10 mouse cellular contexts compared by ENCODE assay signal in genomic region chr12:29952102-29952501, GRCm38 (mm10). TPM values are rescaled to one million over a fixed set of nuclear protein-coding genes. Genes with fewer than 3 reads are reported as not detected.
DNase-seq lines count a peak whose midpoint lies in the region; ATAC-seq and TF ChIP-seq lines count a peak whose summit lies in the region.
"Had no signal": no experiment of that assay in that cellular context is flagged by ENCODE, and none has a peak within 500 bp of the region (broad histone marks: within the 10 kb centered on the region; RNA-seq: fewer than 3 reads in every experiment).

No protein-coding gene starts in this region.

- peak; percentile 31 to 69 for DNase-seq in urinary bladder, postnatal 4 days (ENCODE audit: low spot score in 2 of 2)
- no peak for DNase-seq in urinary bladder, adult 18-20 months (ENCODE audit: low spot score in 2 of 2)
- peak; percentile 27 for DNase-seq in liver, postnatal 0 days
- DNase-seq in embryo, embryonic 11 days = no peak
- DNase-seq in thymus, postnatal 0 days (ENCODE audit: low spot score) = no peak
- DNase-seq in left cerebral cortex, postnatal 36 days (ENCODE audit: low spot score in 2 of 2) = no peak
- DNase-seq in yolk sac, embryonic 10.5 days (ENCODE audit: low spot score) = no peak

- H3K9me3 ChIP-seq in heart, embryonic 16.5 days (replicated peaks; ENCODE audit: control insufficient read depth, low read length) = no peaks in the 10 kb centered on the region
- no peaks in the 10 kb centered on the region for H3K9me3 ChIP-seq in liver, postnatal 0 days (ENCODE audit: low read length)
- H3K9me3 ChIP-seq: embryonic facial prominence, embryonic 10.5 days had no signal

- TF ChIP-seq EP300 in liver, postnatal 0 days (IDR thresholded peaks at IDR 0.05; ENCODE audit: low read depth) = no peak

- peaks cover 47% of the 10 kb centered on the region for H3K4me1 ChIP-seq in heart, embryonic 16.5 days (ENCODE audit: control insufficient read depth, insufficient read depth, low read length)
- H3K4me1 ChIP-seq in liver, postnatal 0 days (ENCODE audit: insufficient read depth) = no peaks in the 10 kb centered on the region

- H3K4me2 ChIP-seq in heart, embryonic 16.5 days (ENCODE audit: low read depth, low read length) = no peak overlapping the region
- no peak overlapping the region for H3K4me2 ChIP-seq in liver, postnatal 0 days (ENCODE audit: low read depth, low read length)

- no peak for TF ChIP-seq CTCF in liver, postnatal 0 days (IDR thresholded peaks at IDR 0.05; ENCODE audit: low read depth)

- peak overlapping the region; percentile 64 for H3K27ac ChIP-seq in heart, embryonic 16.5 days (ENCODE audit: low read length)
- no peak overlapping the region for H3K27ac ChIP-seq in liver, postnatal 0 days (ENCODE audit: low read depth)
- H3K27ac ChIP-seq: embryonic facial prominence, embryonic 10.5 days had no signal

- WGBS in heart, embryonic 16.5 days = 35% methylated on average over 6 of the region's 6 CpGs
- WGBS in liver, postnatal 0 days (ENCODE audit: insufficient replicate concordance) = 78% methylated on average over 6 of the region's 6 CpGs

- H3K4me3 ChIP-seq in heart, embryonic 16.5 days (ENCODE audit: low read length) = no peak overlapping the region
- no peak overlapping the region for H3K4me3 ChIP-seq in liver, postnatal 0 days (ENCODE audit: low read depth, low read length)
- H3K4me3 ChIP-seq: embryonic facial prominence, embryonic 10.5 days had no signal

- H3K36me3 ChIP-seq in heart, embryonic 16.5 days (ENCODE audit: control insufficient read depth, insufficient read depth) = no peaks in the 10 kb centered on the region
- no peaks in the 10 kb centered on the region for H3K36me3 ChIP-seq in liver, postnatal 0 days (replicated peaks; ENCODE audit: insufficient read depth, low read length)

- H3K27me3 ChIP-seq in heart, embryonic 16.5 days (ENCODE audit: control insufficient read depth, insufficient read depth, low read length) = no peaks in the 10 kb centered on the region
- H3K27me3 ChIP-seq in liver, postnatal 0 days (ENCODE audit: insufficient read depth, low read length) = no peaks in the 10 kb centered on the region

- intact Hi-C loops in left cerebral cortex, postnatal 36 days (cut with DNase I) = no loop called here

- no peak for ATAC-seq in heart, embryonic 16.5 days (replicated peaks; ENCODE audit: extremely low read depth, insufficient read depth, low FRiP score)
- ATAC-seq in liver, postnatal 0 days = peak; percentile 21; the same call in 1 of the 2 replicates
- ATAC-seq: inflammation-experienced regulatory T-cells, adult 6 months had no signal

- H3K9ac ChIP-seq in heart, embryonic 16.5 days (ENCODE audit: low read length) = no peak overlapping the region
- H3K9ac ChIP-seq in liver, postnatal 0 days (replicated peaks) = no peak overlapping the region

RNA-seq across cellular contexts. Expression of gene Pxdn, which starts 14.7 kb away (rescaled TPM):
- polyA plus RNA-seq in heart, embryonic 16.5 days (2015; fragmentation: Nextera tagmentation; extraction: Ambion mirVana) = 58.0 and 71.5 TPM in 2 replicates
- polyA plus RNA-seq in liver, postnatal 0 days (2015; fragmentation: Nextera tagmentation; extraction: Ambion mirVana) = 4.9 TPM in 2 replicates
- polyA plus RNA-seq in thymus, postnatal 0 days (2015; fragmentation: Nextera tagmentation; extraction: Ambion mirVana) = 6.8 and 6.9 TPM in 2 replicates
- total RNA-seq in left cerebral cortex, postnatal 36 days (2021) = 10 to 100 TPM; 34.4 to 53.6 TPM
- polyA plus RNA-seq: inflammation-experienced regulatory T-cells, adult 6 months had no signal

Comparison
In these comparisons a context has a peak if more than half of its experiments do, and no peak if none do; other contexts are left out.
1. DNase-seq: peak in urinary bladder, postnatal 4 days (2 of 2) and liver, postnatal 0 days (single experiment); none in urinary bladder, adult 18-20 months (0 of 2), embryo, embryonic 11 days (single experiment), thymus, postnatal 0 days (single experiment), left cerebral cortex, postnatal 36 days (0 of 2) and yolk sac, embryonic 10.5 days (single experiment).